Mouse (Mus musculus): ENCODE data around the gene Rbp7.
"Not testable (repeated sequence)": the region's sequence is repeated elsewhere in the genome, so short reads cannot be mapped to it uniquely, and the experiment has no call there.

Rbp7 gene

DNA sequence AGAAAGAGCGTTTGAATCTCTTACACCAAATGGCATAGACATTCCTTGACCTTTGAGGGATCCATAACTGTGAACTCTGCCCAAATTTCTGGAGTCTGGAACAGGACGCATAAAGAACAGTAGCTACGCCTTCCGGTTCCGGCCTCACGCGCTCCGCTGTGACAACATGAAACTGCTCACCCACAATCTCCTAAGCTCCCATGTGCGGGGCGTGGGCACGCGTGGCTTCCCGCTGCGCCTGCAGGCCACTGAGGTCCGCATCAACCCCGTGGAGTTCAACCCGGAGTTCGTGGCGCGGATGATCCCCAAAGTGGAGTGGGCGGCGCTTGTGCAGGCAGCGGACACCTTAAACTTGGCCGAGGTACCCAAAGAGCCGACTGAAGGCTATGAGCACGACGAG, 2.4 kb upstream of the Rbp7 start:
- DNase-seq (ENCODE audit: low spot score in 2 of 2) = not testable (repeated sequence)

DNA sequence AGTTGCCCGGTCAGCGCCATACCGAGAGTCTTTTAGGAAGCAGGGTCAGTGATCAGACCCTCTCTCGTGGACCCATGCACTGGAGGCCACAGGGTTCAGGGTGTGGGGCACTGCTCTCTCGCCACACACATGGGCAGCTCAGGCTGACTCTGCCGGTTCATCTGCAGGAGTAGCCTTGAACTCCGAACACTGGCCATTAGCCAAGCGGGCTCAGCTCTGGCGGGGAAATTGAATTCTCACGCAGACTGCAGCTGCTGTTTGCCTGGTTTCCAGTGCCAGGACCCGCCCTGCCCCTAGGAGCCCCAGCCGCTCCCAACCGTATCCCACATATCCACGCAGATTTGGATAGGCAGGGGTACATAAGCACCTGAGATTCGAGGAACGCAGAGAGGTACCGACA, 515 bp downstream of the Rbp7 start:
- DNase-seq (ENCODE audit: low spot score in 2 of 2) = no peak

DNA sequence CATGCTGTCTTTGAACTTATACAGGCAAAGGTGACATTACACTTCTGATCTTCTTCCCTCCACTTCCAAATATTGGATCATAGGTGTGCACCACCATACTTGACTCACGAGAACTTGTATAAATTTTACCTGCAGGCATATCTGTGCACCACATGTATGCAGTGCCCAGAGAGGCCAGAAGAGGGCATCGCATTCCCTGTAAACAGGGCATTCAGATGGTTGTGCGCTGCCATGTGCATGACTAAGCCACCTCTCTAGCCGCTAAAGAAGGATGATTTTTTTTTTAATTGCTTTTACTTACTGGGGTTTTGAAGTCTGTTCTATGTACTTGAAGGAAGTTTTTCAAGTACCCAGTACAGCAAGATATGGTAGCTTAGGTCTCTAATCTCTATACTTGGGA, 1.1 kb downstream of the Rbp7 start:
- DNase-seq (ENCODE audit: low spot score in 2 of 2) = peak; percentile 62 to 80

DNA sequence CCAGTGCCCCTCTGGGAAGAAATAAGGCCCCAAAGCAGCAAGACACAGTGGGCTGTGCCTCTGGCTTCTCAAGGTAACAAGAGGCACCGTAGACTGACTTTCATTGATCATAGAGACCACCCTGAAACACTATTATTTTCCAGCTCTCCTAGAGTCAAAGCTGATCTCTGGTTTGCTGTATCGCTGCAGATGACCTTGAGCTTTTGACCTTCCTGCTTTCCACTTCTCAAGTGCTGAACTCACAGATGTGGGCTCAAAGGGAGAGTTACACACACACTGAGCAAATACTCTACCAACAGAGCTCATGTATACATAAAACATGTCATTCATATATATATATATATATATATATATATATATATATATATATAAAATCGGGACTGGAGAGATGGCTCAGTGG, 4.1 kb downstream of the Rbp7 start:
- no peak for DNase-seq (ENCODE audit: low spot score in 2 of 2)

DNA sequence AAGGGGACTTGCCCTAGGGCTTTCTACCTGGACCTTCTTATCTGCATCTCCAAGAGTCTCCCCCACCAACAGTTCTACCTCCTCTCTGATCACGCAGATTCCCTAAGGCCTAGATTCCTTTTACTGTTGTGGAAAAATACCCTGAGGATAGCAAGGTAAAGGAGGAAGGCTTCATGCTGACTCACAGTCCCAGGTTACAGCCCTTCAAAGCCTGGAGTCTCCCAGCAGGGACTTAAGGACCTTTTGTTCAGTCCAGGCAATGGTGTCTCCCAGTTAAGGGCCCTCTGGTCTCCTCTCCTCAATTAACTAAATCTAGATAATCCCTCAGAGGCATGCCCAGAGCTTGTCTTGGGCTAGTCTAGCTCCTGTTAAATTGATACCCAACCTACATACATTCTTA, 8.5 kb downstream of the Rbp7 start:
- no peak for DNase-seq (ENCODE audit: low spot score in 2 of 2)

DNA sequence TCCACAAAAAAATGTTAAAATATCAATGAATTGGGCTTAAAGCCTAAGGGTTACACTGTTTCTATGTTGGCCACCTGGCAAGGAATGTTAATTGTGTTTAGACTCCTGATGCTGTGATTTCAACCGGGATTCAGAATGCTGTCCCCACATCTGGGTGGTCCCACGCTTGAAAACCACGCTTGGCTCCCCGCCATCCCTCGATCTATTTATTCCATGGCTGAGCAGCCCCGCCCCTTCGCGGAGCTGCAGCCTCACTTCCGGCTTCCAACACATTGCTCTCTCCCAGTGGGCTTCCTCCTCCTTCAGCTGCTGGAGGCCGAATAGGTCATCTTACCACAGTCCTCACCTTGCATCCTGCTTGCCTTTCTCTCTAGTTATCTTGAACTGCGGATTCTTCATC, 8.9 kb downstream of the Rbp7 start:
- peak; percentile 31 to 33 for DNase-seq (ENCODE audit: low spot score in 2 of 2)

DNA sequence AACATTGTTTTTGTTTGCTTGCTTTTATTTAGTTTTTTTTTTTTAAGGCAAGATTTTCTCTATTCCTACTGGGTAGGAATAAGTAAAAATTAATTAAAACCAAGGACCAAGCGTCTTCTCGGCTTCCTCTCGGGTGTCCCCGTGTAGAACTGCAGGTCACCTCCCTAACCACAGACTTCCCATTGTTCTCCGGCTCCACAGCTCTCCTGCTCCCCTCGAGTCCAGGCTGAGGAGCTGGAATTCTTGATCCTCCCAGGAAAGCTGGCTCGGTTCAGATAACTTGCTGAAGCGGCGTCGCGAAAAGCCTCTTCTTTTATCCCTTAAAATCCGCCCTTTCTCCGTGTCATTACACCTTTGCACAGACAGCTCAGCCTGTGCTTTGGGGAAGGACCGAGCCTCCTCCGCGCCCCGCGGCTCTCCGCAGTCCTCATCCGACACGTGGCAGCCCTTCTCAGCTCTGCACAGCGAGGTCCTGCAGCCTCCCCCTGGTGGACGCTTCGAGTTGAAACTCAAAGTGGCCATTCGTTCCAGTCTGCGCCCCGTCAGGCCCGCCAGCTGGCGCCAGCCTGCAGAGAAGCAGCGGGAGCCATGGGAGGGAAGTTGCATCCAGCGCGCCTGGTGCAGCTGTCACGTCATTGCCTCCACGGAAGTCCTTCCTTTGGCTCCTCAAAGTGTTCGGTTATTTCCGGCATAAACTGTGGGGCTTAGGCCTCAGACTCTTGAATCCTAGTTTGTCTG, 9.6 kb downstream of the Rbp7 start:
- DNase-seq (ENCODE audit: low spot score in 2 of 2) = peak; percentile 82 to 85

DNA sequence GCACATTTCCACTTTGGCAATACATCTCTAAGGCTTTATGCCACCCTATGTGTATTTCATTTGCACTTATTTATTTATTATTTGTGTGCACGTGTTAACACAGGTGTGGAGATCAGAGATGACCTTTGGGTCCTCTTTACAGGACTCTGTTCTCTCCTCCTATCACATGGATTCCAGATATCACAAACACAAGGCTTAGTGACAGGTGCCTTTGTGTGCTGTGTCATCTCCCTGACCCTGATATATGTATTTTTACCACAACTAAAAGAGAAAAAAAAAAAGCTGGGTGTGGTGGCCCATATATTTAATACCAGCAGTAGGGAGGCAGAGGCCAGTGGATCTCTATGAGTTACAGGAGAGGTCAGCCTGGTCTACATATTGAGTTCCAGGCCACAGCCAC, 10.3 kb downstream of the Rbp7 start:
- no peak for DNase-seq (ENCODE audit: low spot score in 2 of 2)

DNA sequence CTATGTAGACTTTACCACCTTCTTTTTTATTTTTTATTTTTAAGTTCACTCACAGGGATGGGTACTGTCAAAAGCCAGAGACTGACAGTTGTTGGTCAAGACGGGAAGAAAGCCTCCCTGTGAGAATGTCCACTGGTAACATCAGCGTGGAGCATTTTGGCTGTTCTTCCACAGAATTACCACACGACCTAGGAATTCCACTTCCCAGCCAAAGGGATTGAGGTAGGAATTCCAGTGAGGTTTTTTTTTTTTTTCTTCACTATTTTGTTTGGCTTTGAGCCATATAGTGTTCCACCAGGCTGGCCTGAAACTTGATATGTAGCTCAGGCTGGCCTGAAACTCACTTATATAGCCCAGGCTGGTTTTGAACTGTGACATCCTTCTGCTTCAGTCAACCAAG, 12.3 kb downstream of the Rbp7 start:
- DNase-seq (ENCODE audit: low spot score in 2 of 2) = no peak

DNA sequence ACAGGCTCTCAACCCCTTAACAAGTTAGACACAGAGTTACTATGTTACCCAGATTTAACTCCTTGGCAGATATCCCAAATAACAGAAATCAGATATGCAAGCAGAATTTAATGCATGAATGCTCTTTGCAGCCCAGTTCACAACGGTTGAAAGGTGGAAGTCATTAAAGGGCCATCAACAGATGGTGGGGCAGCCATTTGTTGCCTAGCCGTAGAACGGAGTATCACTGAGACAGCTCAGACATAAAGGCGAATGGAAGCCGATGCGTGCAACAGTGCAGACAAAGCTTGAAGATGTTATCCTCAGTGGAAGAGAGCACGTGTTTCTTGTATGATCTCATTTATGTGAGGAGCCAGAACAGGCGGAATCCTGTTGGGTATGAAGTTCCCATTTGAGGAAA, 14.2 kb downstream of the Rbp7 start:
- no peak for DNase-seq (ENCODE audit: low spot score in 2 of 2)

DNA sequence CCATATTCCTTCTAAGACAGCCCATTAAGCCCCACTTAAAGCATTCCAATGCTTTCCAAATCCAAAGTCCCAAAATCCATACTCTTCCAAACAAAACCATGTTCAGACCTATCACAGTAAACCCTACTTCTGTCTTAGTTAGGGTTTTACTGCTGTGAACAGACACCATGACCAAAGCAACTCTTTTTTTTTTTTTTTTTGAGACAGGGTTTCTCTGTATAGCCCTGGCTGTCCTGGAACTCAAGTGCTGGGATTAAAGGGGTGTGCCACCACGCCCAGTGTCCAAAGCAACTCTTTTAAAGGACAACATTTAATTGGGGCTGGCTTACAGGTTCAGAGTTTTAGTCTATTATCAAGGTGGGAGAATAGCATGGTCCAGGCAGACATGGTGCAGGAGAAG, 22.9 kb downstream of the Rbp7 start:
- DNase-seq (ENCODE audit: low spot score in 2 of 2) = not testable (repeated sequence)

DNA sequence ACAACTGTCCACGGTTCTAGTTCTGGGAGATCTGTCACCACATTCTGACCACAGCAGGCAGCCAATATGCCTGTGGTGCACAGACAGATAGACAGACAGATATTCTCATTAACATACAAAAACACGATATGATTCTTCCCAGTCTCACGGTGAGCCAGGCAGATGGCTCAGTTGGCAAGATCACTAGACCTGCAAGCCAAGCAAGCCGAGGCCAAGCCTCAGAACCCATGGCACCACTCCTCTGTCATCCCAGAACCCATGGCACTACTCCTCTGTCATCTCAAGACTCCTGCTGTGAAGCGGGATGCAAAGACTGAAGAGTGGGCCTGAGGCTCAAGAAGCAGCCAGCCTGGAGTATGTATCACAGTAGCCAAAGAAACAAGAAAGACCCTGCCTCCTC, 25.2 kb downstream of the Rbp7 start:
- no peak for DNase-seq (ENCODE audit: low spot score in 2 of 2)

DNA sequence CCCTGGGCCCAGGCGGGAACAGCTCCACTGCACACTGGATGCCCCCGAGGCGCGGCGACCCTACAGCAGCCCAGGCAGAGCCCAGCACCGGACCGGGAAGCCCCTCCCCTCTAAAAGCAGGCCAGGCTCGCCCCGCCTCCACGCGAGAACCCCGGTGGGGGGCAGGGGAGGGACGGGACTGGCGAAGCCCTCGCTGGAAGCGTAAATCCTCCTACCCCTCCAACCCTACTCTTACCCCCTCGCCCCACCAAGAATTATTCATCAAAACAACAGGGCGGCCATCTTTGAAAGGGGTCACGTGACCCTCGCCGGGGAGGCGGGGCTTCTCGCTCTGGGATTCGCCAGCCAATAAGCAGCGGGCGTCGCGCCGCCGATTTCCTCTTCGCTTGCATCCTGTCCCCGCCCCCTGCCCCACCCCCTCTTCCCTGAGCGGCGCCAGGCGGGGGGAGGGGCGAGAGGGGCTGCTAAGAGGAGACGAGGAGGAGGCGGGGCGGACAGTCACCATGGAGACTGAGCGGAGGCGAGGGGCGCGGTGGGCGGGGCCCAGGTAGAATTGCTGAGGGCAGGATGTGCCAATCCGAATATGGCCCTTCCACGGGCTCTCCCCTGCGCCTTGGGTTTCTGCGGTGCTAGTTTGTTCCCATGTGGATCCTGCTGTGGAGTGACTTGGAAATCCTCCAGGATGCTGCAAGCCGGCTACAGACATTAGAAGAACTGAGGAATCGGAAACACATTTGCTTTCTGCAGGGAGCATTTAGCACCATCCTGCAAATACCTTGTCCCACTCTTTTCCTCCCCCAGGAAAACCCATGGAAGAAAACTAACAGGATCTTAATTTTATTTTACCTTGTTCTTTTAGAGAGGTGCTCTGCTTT, 28.2 kb downstream of the Rbp7 start, which contains the start of gene Ube4b:
Gene Ube4b (minus strand): TSS at position 425 of the 875 bp plus-strand sequence.
- peak; percentile 99 to 100 for DNase-seq (ENCODE audit: low spot score in 2 of 2)

DNA sequence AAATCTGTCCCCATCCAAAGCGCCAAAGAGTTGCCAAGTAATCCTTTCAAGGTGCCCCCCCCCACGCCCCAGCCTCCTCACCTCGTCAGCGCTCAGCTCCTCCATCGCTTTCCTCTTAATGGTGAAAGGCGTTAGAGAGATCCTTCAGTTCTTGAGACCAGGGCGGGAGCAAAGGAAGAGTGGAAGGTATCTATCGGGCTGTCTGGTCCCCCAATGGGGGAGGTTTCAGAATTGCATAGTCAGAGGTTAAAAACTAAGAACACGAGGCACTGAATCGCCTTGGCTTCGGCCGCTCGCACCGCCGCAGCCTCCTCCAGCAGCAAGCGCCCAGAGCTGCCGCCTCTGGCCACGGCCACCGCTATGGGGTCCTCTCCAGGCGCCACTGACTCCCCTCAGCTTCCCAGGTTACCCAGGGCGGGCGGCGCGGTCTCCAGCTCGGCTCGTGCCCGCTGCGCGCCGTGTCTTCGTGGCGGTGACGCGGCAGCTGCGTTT, 28.9 kb downstream of the Rbp7 start:
- DNase-seq (ENCODE audit: low spot score in 2 of 2) = peak in 1 of 2 experiments; percentile 23

DNA sequence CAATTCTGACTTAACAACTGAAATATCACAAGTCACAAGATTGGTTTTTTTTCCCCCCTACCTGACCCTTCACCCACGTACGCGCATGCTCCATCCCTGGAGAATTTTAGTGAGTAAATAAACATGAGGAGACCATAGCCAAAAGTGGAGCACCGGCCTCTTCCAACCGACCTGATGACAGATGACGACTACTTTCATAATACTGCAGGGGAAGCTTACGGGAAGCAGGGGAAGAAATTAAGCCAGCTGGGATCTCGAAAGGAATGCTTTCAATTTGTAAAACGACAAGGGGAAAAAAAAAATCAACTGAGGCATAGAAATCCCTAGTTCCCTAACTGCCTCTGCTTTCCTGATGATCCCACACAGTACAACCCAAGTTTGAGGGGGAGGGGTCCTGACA, 30.0 kb downstream of the Rbp7 start:
- no peak for DNase-seq (ENCODE audit: low spot score in 2 of 2)

DNA sequence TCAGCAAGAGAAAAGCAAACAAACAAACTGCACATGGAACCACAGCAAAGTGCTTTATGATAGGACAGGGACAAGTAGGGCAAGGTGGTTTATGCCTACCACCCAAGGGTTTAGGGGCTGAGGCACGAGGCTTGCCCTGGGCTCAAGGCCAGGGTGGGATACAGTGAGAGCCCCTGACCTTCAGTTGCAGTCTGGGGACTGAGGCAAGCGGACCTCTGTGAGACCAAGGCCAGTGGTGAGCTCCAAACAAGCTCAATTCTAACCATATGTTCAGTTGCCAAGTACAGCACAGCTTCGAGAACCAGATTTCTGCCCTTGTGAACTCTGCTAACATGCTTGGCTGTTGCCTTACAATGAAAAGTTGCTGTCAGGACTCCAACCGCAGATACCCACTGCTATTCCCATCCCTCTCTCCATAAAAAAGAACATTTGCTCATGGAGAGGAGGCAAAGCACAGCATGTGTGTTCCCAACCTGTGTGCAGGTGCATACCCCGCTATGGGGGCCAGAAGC, 36.9 kb downstream of the Rbp7 start:
- no peak for DNase-seq (ENCODE audit: low spot score in 2 of 2)

DNA sequence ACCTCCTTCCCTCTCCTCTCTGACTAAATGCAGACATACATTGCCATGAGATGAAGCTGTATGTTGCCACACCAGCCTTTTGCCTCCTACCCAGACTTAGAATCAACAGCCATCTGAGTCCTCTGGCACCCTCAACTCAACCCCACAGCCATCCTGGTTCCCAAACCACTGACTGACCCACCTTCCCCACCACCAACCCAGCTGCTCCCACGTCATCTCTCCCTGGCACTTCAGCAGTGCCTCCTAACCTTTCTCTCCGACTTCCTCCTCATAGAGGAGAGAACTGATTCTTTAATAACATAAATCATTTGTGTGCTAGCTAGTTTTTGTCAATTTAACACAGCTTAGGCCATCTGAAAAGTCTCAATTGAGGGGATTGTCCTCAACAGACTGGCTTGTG, 37.8 kb downstream of the Rbp7 start:
- DNase-seq (ENCODE audit: low spot score in 2 of 2) = no peak

DNA sequence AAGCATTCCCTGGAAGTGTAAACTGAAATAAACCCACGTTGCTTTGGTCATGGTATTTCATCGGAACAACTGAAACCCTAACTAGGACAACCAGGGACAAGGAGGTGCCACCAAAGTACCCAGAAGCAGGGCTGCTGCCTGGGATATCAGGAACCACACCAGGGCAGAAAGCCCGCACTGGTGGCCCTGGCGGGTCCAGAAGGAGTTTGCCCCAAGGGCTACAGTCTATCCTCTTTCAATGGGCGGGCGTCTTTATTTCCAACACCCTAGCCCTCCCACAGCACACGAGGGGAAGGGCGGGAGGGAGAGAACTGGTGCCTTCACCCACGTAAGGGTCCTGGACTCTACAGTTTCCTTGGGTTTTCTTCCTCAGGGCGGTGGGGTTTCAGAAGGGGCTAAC, 38.4 kb downstream of the Rbp7 start:
- no peak for DNase-seq (ENCODE audit: low spot score in 2 of 2)

DNA sequence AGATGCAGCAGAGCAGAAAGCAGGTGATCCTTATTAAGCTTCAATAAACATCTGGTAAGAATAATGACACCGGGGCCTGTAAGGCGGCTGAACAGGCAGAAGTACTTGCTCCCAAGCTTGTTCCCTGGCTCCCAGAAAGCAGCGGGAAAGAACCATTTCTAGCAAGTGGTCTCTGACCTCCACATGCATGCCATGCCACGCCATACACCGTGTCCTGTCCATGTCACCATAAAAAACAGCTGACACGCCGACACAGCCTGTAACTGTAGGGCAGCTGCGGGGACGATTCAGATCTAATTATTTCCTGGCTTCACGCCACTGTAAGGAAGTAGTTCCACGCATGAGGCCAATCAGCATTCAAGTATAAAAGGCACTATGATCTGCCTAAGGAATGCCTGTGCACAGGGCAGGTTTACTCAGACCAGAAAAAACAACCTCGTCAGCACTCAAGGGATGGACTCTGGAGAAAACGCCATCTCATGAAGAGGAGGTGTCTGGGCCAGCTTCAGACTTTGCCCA, 39.1 kb downstream of the Rbp7 start:
- DNase-seq (ENCODE audit: low spot score in 2 of 2) = no peak

DNA sequence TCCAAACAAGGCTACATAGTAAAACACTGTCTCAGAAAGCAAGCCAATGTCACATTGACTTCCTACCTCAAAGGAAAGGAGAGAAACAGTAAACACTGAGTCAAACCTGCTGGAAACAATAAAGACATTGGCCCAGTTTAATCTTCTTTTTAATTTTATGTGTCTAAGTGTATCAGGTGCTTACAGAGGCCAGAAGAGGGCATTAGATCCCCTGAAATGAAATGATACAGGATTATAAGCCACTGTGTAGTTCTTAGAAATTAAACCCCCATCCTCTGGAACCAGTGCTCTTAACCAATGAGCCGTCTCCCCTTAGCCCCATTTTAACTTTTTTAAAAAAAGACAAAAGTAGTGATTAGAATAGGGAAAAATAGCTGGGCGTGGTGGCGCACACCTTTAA, 40.5 kb downstream of the Rbp7 start:
- DNase-seq (ENCODE audit: low spot score in 2 of 2) = no peak

DNA sequence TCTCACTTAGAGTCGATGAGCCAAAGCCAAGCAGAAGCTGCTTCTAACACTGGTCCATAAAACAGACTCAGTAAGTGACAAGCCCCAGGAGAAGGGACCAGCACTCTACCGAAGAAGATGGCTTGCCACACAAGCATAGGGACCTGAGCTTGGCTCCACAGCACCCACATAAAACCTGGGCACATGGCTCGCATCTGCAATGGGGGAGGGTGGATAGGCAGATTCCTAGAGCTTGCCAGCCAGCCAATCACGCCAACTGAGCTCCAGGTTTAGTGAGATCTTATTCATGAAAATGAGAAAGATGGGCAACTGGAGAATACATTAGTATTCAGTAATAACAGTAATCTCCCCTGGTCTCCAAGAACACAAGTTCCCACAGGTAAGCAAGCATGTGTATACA, 45.0 kb downstream of the Rbp7 start:
- no peak for DNase-seq (ENCODE audit: low spot score in 2 of 2)

DNA sequence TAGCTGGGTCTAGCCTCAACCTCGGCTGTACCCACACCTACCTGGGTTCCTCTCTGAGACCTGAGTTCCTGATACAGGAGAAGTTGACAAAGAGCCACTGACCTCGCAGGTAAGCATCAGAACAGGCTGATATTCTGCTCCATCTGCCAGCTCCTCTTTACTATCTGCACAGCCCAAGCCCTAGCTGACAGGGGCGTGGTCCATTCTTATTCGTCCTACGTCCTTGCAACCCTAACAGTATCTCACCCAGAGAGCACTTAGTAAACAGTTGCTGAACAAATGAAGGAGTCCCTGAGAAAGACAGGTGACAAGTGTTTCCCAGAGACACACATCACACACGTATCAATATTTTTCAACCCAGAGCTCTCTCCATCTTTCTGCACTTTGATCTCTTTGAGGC, 46.4 kb downstream of the Rbp7 start:
- DNase-seq (ENCODE audit: low spot score in 2 of 2) = no peak

DNA sequence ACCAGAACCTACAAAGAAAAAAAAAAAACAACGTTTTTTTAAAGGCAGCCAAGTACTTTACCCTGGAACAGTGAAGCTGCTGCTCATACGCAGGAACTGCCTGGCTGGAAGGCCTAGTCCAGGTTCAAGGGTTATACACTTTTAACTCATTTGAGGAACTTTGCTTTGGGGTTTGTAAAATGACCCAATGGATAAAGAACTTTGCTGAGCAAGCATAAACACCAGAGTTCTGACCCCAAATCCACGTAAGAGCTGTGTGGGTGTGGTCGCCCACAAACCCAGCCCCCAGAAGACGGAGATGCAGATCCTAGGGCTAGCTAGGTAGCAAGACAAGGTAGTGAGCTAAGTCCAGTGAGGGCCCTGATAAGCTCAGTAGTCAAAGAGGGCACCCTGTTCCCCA, 47.3 kb downstream of the Rbp7 start:
- DNase-seq (ENCODE audit: low spot score in 2 of 2) = no peak

Data from thymus, postnatal 10 days (tissue).